Mouse (Mus musculus): ENCODE measurements around the gene Gpt2. TPM values are rescaled to one million over a fixed set of nuclear protein-coding genes. Genes with fewer than 3 reads are reported as not detected.

Gene Gpt2
- total and polyA plus RNA-seq, 2 experiments from 2014 or later: 6.7 to 25.1 TPM

DNA sequence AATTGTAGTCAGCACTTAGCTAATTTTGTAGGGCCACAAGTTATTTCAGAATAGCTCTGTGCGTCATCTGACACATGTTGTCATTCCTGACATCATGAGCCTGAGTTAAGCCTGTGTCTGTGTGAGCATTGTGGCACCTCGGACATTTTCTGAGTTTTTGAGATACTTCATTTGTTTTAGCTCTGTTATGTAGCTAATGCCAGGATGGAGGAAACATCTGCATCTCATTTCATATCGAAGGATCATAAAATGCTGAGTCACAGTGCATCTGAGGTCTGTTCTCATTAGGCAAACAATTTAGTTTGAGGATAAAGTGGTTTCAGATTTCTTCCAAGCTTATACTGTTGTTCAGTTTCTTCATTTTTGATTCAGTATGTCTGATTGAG lies 65.2 kb downstream of the Gpt2 start:
- no peak overlapping the region for H3K4me3 ChIP-seq (ENCODE audit: low read depth, low read length)
- 46% methylated on average over 3 of the region's 3 CpGs for WGBS
- no peak overlapping the region for H3K9ac ChIP-seq (replicated peaks; ENCODE audit: low read depth, low read length)
- peaks cover 18% of the 10 kb centered on the region; the same call in 1 of the 2 replicates for H3K4me1 ChIP-seq (ENCODE audit: control insufficient read depth, insufficient read depth)
- H3K27ac ChIP-seq (ENCODE audit: low read depth): no peak overlapping the region
- peaks cover 6% of the 10 kb centered on the region for H3K36me3 ChIP-seq (replicated peaks; ENCODE audit: control insufficient read depth, insufficient read depth, low read length)
- H3K27me3 ChIP-seq (ENCODE audit: control insufficient read depth, insufficient read depth, low read length): no peaks in the 10 kb centered on the region
- TF ChIP-seq EP300 (IDR thresholded peaks at IDR 0.05; ENCODE audit: low read depth): no peak
- TF ChIP-seq CTCF (IDR thresholded peaks at IDR 0.05; ENCODE audit: low read depth): no peak
- ATAC-seq (ENCODE audit: insufficient read depth, low read depth) (no peak), DNase-seq (ENCODE audit: low spot score) (peak; percentile 17)
- H3K9me3 ChIP-seq (replicated peaks; ENCODE audit: control insufficient read depth, low read length): no peaks in the 10 kb centered on the region
- H3K4me2 ChIP-seq (ENCODE audit: low read depth, low read length): no peak overlapping the region

GRCm38 (mm10) chr8:85559201-85559600 lies 66.8 kb downstream of the Gpt2 start:
- Histone ChIP-seq H3K27ac (ENCODE audit: low read depth) (no peak overlapping the region), H3K9ac (replicated peaks; ENCODE audit: low read depth, low read length) (no peak overlapping the region), H3K36me3 (replicated peaks; ENCODE audit: control insufficient read depth, insufficient read depth, low read length) (no peaks in the 10 kb centered on the region), H3K4me2 (ENCODE audit: low read depth, low read length) (no peak overlapping the region), H3K27me3 (ENCODE audit: control insufficient read depth, insufficient read depth, low read length) (no peaks in the 10 kb centered on the region), H3K9me3 (replicated peaks; ENCODE audit: control insufficient read depth, low read length) (no peaks in the 10 kb centered on the region), H3K4me1 (ENCODE audit: control insufficient read depth, insufficient read depth) (peaks cover 18% of the 10 kb centered on the region; the same call in 1 of the 2 replicates), H3K4me3 (ENCODE audit: low read depth, low read length) (no peak overlapping the region)
- TF ChIP-seq EP300 (IDR thresholded peaks at IDR 0.05; ENCODE audit: low read depth) (no peak), CTCF (IDR thresholded peaks at IDR 0.05; ENCODE audit: low read depth) (no peak)
- no peak for ATAC-seq (ENCODE audit: insufficient read depth, low read depth)
- no peak for DNase-seq (ENCODE audit: low spot score)
- WGBS: 87% methylated on average over 1 of the region's 1 CpGs

- H3K27ac ChIP-seq (ENCODE audit: low read depth): no peak overlapping the region
- H3K4me1 ChIP-seq (ENCODE audit: control insufficient read depth, insufficient read depth): peaks cover 18% of the 10 kb centered on the region; the same call in 1 of the 2 replicates
- ATAC-seq (ENCODE audit: insufficient read depth, low read depth) (no peak), DNase-seq (ENCODE audit: low spot score) (no peak)
- H3K9me3 ChIP-seq (replicated peaks; ENCODE audit: control insufficient read depth, low read length): no peaks in the 10 kb centered on the region
- TF ChIP-seq CTCF (IDR thresholded peaks at IDR 0.05; ENCODE audit: low read depth) (no peak), EP300 (IDR thresholded peaks at IDR 0.05; ENCODE audit: low read depth) (no peak)
- H3K9ac ChIP-seq (replicated peaks; ENCODE audit: low read depth, low read length): no peak overlapping the region
- no peaks in the 10 kb centered on the region for H3K27me3 ChIP-seq (ENCODE audit: control insufficient read depth, insufficient read depth, low read length)
- no peak overlapping the region for H3K4me2 ChIP-seq (ENCODE audit: low read depth, low read length)
- 52% methylated on average over 2 of the region's 2 CpGs for WGBS
- H3K36me3 ChIP-seq (replicated peaks; ENCODE audit: control insufficient read depth, insufficient read depth, low read length): no peaks in the 10 kb centered on the region
- no peak overlapping the region for H3K4me3 ChIP-seq (ENCODE audit: low read depth, low read length)
These were observed 67.6 kb downstream of the Gpt2 start for GRCm38 (mm10) chr8:85559966-85560365.

DNA sequence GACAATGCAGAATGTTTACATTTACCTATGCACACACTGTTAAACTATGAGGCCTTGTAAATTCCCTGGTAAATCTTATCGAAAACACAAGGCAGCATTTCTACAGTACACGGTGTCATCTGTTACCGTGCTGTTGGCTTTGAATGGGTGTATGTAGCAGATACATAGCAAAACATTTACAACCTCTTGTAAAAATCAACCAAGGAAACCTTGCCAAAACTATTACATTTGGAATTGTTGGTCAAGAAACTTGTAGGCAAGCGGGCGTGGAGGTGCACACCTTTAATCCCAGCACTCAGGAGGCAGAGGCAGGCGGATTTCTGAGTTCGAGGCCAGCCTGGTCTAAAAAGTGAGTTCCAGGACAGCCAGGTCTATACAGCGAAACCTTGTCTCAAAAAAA lies 71.0 kb downstream of the Gpt2 start:
- no peak overlapping the region for H3K27ac ChIP-seq (ENCODE audit: low read depth)
- no peak for TF ChIP-seq CTCF (IDR thresholded peaks at IDR 0.05; ENCODE audit: low read depth)
- no peak for TF ChIP-seq EP300 (IDR thresholded peaks at IDR 0.05; ENCODE audit: low read depth)

DNA sequence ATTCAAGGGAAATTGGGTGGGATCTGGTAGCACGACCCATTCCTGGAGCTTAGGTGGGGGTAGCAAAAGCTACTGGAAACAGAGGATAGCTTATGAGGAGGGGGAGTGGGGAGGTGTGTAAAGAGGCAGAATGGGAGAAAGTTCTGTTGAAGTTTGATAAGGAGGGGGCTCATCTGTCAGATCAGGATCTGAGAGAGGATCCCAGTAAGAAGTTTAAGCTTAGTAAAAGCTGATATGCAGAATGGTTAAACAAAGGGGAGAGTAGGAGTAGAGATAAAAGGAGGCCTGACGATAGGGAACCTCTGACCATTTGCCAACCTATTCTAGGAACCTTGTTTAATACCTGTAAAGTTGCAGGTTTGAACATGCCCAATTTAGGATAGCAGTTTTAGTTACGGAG lies 72.8 kb downstream of the Gpt2 start:
- Histone ChIP-seq H3K27ac (ENCODE audit: low read depth) (no peak overlapping the region), H3K4me2 (ENCODE audit: low read depth, low read length) (no peak overlapping the region), H3K9me3 (replicated peaks; ENCODE audit: control insufficient read depth, low read length) (no peaks in the 10 kb centered on the region), H3K36me3 (replicated peaks; ENCODE audit: control insufficient read depth, insufficient read depth, low read length) (no peaks in the 10 kb centered on the region), H3K27me3 (ENCODE audit: control insufficient read depth, insufficient read depth, low read length) (no peaks in the 10 kb centered on the region), H3K4me3 (ENCODE audit: low read depth, low read length) (no peak overlapping the region), H3K4me1 (ENCODE audit: control insufficient read depth, insufficient read depth) (peaks cover 7% of the 10 kb centered on the region; the same call in 1 of the 2 replicates), H3K9ac (replicated peaks; ENCODE audit: low read depth, low read length) (no peak overlapping the region)
- ATAC-seq (ENCODE audit: insufficient read depth, low read depth) (no peak), DNase-seq (ENCODE audit: low spot score) (no peak)
- WGBS: 56% methylated on average over 3 of the region's 3 CpGs
- TF ChIP-seq CTCF (IDR thresholded peaks at IDR 0.05; ENCODE audit: low read depth): no peak
- TF ChIP-seq EP300 (IDR thresholded peaks at IDR 0.05; ENCODE audit: low read depth): no peak

More for the DNA sequence above, 71.0 kb downstream of the Gpt2 start:
- H3K9ac ChIP-seq (replicated peaks; ENCODE audit: low read depth, low read length): no peak overlapping the region
- ATAC-seq (ENCODE audit: insufficient read depth, low read depth) (no peak), DNase-seq (ENCODE audit: low spot score) (no peak)
- no peaks in the 10 kb centered on the region for H3K27me3 ChIP-seq (ENCODE audit: control insufficient read depth, insufficient read depth, low read length)
- peaks cover 7% of the 10 kb centered on the region; the same call in 1 of the 2 replicates for H3K4me1 ChIP-seq (ENCODE audit: control insufficient read depth, insufficient read depth)
- no peak overlapping the region for H3K4me2 ChIP-seq (ENCODE audit: low read depth, low read length)
- H3K4me3 ChIP-seq (ENCODE audit: low read depth, low read length): no peak overlapping the region
- 95% methylated on average over 8 of the region's 8 CpGs for WGBS
- H3K36me3 ChIP-seq (replicated peaks; ENCODE audit: control insufficient read depth, insufficient read depth, low read length): no peaks in the 10 kb centered on the region
- no peaks in the 10 kb centered on the region for H3K9me3 ChIP-seq (replicated peaks; ENCODE audit: control insufficient read depth, low read length)

GRCm38 (mm10) chr8:85567801-85568200 lies 75.4 kb downstream of the Gpt2 start:
- no peak overlapping the region for H3K4me2 ChIP-seq (ENCODE audit: low read depth, low read length)
- H3K4me3 ChIP-seq (ENCODE audit: low read depth, low read length): no peak overlapping the region
- no peaks in the 10 kb centered on the region for H3K4me1 ChIP-seq (ENCODE audit: control insufficient read depth, insufficient read depth)
- WGBS: 91% methylated on average over 2 of the region's 2 CpGs
- no peak overlapping the region for H3K9ac ChIP-seq (replicated peaks; ENCODE audit: low read depth, low read length)
- H3K36me3 ChIP-seq (replicated peaks; ENCODE audit: control insufficient read depth, insufficient read depth, low read length): no peaks in the 10 kb centered on the region
- DNase-seq (ENCODE audit: low spot score) (no peak), ATAC-seq (ENCODE audit: insufficient read depth, low read depth) (no peak)
- no peak overlapping the region for H3K27ac ChIP-seq (ENCODE audit: low read depth)
- no peaks in the 10 kb centered on the region for H3K27me3 ChIP-seq (ENCODE audit: control insufficient read depth, insufficient read depth, low read length)
- TF ChIP-seq CTCF (IDR thresholded peaks at IDR 0.05; ENCODE audit: low read depth) (no peak), EP300 (IDR thresholded peaks at IDR 0.05; ENCODE audit: low read depth) (no peak)
- H3K9me3 ChIP-seq (replicated peaks; ENCODE audit: control insufficient read depth, low read length): no peaks in the 10 kb centered on the region
